Mouse (Mus musculus) small intestine, adult 2 months (tissue): ENCODE results near the gene Pkig. TPM values are rescaled to one million over a fixed set of nuclear protein-coding genes. Genes with fewer than 3 reads are reported as not detected.

Source experiments
- H3K27ac ChIP-seq: fragments of 200-500 bp; 2 replicates; pipeline ENCODE4 v1.5.1; 2012; ENCODE audit warnings: low read depth, low read length, control low read depth, inconsistent platforms; ENCODE audit not compliant: insufficient read depth
- H3K27me3 ChIP-seq: fragments of 200-500 bp; 2 replicates; pipeline ENCODE4 v1.6.1; 2012; ENCODE audit warnings: mild to moderate bottlenecking, moderate library complexity, low read length, inconsistent platforms; ENCODE audit not compliant: control insufficient read depth, insufficient read depth
- H3K36me3 ChIP-seq: fragments of 200-500 bp; 2 replicates; pipeline ENCODE4 v1.6.1; 2012; ENCODE audit warnings: mild to moderate bottlenecking, low read length, control low read depth, inconsistent platforms; ENCODE audit not compliant: control insufficient read depth, insufficient read depth
- H3K4me1 ChIP-seq: fragments of 200-500 bp; 2 replicates; pipeline ENCODE4 v1.6.1; 2012; ENCODE audit warnings: low read length, inconsistent platforms, mixed read lengths; ENCODE audit not compliant: control insufficient read depth, insufficient read depth, insufficient read length
- H3K4me3 ChIP-seq: fragments of 200-500 bp; 2 replicates; pipeline ENCODE4 v1.5.1; 2012; ENCODE audit warnings: low read depth, mild to moderate bottlenecking, control low read depth, inconsistent platforms, low read length, moderate library complexity
- CTCF ChIP-seq: fragments of 200-500 bp; IDR thresholded peaks from 2 replicates; pipeline ENCODE4 v1.5.1; 2012; ENCODE audit warnings: low read depth, mild to moderate bottlenecking, control low read depth, inconsistent platforms, low read length, moderate library complexity, mixed read lengths; ENCODE audit not compliant: insufficient replicate concordance, insufficient read length; ENCODE audit errors: extremely low read depth
- POLR2A ChIP-seq: fragments of 200-500 bp; IDR thresholded peaks from 2 replicates; pipeline ENCODE4 v1.6.1; 2012; ENCODE audit warnings: low read depth, mild to moderate bottlenecking, control low read depth, inconsistent platforms, low read length, moderate library complexity
- WGBS: fragments of 180-500 bp; shearing (Covaris S2); methylation state at CpG from one replicate; pipeline ENCODE4 v1.1.7; 2018; 5-methylcytosine and 5-hydroxymethylcytosine counted together
- polyA plus RNA-seq: library from polyadenylated mRNA; depleted of rRNA; stranded (reverse); fragments of >200 nt; gene quantifications from 2 replicates; pipeline ENCODE4 v1.2.3, GENCODE M21; 2012

The Pkig gene
- polyA plus RNA-seq, 1 experiment: 143 TPM

GRCm38 (mm10) chr2:163710606-163711159 lies 52.5 kb downstream of the Pkig start:
- Histone ChIP-seq H3K4me1 (peaks cover 15% of the 10 kb centered on the region), H3K4me3 (no peak overlapping the region), H3K36me3 (peaks cover 1% of the 10 kb centered on the region; the same call in 1 of the 2 replicates), H3K27me3 (no peaks in the 10 kb centered on the region), H3K27ac (peak overlapping the region; percentile 31; the same call in 1 of the 2 replicates)
- TF ChIP-seq POLR2A (no peak), CTCF (no peak)
- 56% methylated on average over 5 of the region's 5 CpGs for WGBS

- 89% methylated on average over 8 of the region's 8 CpGs for WGBS
- no peak overlapping the region for H3K4me3 ChIP-seq
- no peaks in the 10 kb centered on the region; the same call in 1 of the 2 replicates for H3K36me3 ChIP-seq
- H3K27me3 ChIP-seq: no peaks in the 10 kb centered on the region
- H3K27ac ChIP-seq: peak overlapping the region; percentile 43; the same call in 1 of the 2 replicates
- H3K4me1 ChIP-seq: peaks cover 20% of the 10 kb centered on the region
- TF ChIP-seq POLR2A (no peak), CTCF (no peak)
Observed at GRCm38 (mm10) chr2:163711368-163711868, 53.2 kb downstream of the Pkig start.

- Histone ChIP-seq H3K4me3 (no peak overlapping the region), H3K4me1 (peaks cover 28% of the 10 kb centered on the region), H3K27ac (peak overlapping the region; percentile 40; the same call in 1 of the 2 replicates), H3K36me3 (no peaks in the 10 kb centered on the region; the same call in 1 of the 2 replicates), H3K27me3 (no peaks in the 10 kb centered on the region)
- TF ChIP-seq POLR2A (no peak), CTCF (no peak)
- WGBS: 29% methylated on average over 7 of the region's 7 CpGs
Observed at GRCm38 (mm10) chr2:163712473-163712872, 54.3 kb downstream of the Pkig start.

GRCm38 (mm10) chr2:163712874-163713273 lies 54.7 kb downstream of the Pkig start:
- 33% methylated on average over 6 of the region's 6 CpGs for WGBS

DNA sequence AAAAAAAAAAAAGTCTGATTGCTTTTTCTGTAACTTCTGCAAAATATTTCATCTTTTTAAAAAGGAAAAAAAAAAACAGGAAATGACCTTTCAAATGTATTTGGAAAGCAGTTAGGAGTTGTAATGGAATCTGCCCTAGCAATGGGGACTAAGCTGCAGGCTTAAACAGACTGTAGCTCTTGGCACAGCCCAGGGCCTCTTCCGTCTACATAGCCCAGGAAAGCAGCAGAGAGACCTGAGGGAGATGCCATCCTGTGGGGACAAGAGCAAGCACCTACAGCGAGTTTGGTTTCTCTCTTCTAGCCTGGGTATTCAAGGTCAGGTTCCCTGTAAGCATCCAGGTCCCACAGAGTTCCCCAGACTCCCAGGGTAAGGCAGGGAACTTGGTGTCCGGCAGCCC lies 55.2 kb downstream of the Pkig start:
- no peaks in the 10 kb centered on the region for H3K27me3 ChIP-seq
- H3K36me3 ChIP-seq: no peaks in the 10 kb centered on the region; the same call in 1 of the 2 replicates
- TF ChIP-seq CTCF (no peak), POLR2A (no peak)
- 78% methylated on average over 3 of the region's 3 CpGs for WGBS
- H3K27ac ChIP-seq: no peak overlapping the region
- H3K4me1 ChIP-seq: peaks cover 29% of the 10 kb centered on the region
- H3K4me3 ChIP-seq: no peak overlapping the region

More at GRCm38 (mm10) chr2:163712874-163713273, 54.7 kb downstream of the Pkig start:
- peaks cover 28% of the 10 kb centered on the region for H3K4me1 ChIP-seq
- H3K27me3 ChIP-seq: no peaks in the 10 kb centered on the region
- peak overlapping the region; percentile 40; the same call in 1 of the 2 replicates for H3K27ac ChIP-seq
- H3K4me3 ChIP-seq: no peak overlapping the region
- H3K36me3 ChIP-seq: no peaks in the 10 kb centered on the region; the same call in 1 of the 2 replicates
- TF ChIP-seq CTCF (no peak), POLR2A (no peak)

- Histone ChIP-seq H3K27ac (peak overlapping the region; percentile 42), H3K27me3 (no peaks in the 10 kb centered on the region), H3K4me3 (no peak overlapping the region), H3K4me1 (peaks cover 42% of the 10 kb centered on the region), H3K36me3 (peaks cover 5% of the 10 kb centered on the region; the same call in 1 of the 2 replicates)
- no peak for TF ChIP-seq CTCF
- 15% methylated on average over 8 of the region's 8 CpGs for WGBS
Observed at GRCm38 (mm10) chr2:163716448-163716847, 58.3 kb downstream of the Pkig start.

DNA sequence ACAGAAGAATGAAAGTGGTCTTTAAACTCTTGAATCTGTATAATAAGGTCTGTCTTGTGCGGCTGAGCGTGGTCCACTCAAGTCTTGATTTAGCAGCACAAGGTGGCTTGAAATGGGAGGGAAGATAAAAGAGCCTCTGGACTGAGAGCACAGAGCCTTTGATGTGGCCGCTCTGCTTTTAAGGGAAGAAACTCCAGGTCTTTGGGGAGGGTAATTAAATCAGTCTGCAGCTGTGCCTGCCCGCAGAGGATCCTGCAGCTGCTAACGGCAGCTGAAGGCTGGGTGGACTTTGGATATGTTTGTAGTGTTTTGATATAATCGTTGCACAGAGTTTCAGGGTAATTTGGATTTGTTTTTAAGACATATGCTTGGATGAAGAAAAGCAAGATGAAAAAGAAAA lies 58.7 kb downstream of the Pkig start:
- Histone ChIP-seq H3K4me1 (peaks cover 42% of the 10 kb centered on the region), H3K27ac (peak overlapping the region; percentile 42), H3K4me3 (no peak overlapping the region), H3K27me3 (no peaks in the 10 kb centered on the region), H3K36me3 (peaks cover 9% of the 10 kb centered on the region)
- no peak for TF ChIP-seq POLR2A
- WGBS: 8% methylated on average over 6 of the region's 6 CpGs

DNA sequence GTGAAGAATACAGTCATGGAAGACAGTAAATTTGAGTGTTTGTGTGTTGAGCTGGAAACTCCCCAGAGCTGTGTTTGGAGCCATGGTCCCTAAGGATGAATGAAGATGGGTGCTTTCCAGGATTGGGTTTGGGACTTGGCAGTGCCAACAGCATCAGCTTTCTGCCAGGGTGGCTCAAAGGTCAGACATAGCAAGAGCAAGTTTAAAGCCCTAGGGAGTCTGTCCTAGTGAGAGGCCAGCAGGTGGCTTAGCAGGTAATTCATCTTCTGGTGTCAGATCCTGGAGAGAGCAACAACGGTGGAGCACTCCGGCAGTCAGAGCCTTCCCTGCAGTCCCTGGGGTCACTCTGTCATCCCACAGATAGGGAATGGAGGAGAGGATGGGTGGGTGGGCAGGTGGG lies 60.3 kb downstream of the Pkig start:
- TF ChIP-seq POLR2A (no peak), CTCF (peak; percentile 21; the same call in 1 of the 2 replicates)
- peaks cover 34% of the 10 kb centered on the region for H3K4me1 ChIP-seq
- 14% methylated on average over 2 of the region's 2 CpGs for WGBS
- peaks cover 12% of the 10 kb centered on the region for H3K36me3 ChIP-seq
- H3K4me3 ChIP-seq: no peak overlapping the region
- H3K27me3 ChIP-seq: no peaks in the 10 kb centered on the region
- peak overlapping the region; percentile 22 for H3K27ac ChIP-seq
